Mouse (Mus musculus) olfactory bulb, adult 2 months (tissue): Measurements from ENCODE around the gene Lama2. TPM values are rescaled to one million over a fixed set of nuclear protein-coding genes. Genes with fewer than 3 reads are reported as not detected.

ENCODE experiments used
- H3K27ac ChIP-seq: fragments of 200-500 bp; 2 replicates; pipeline ENCODE4 v1.5.1; 2012; ENCODE audit warnings: low read depth, low read length; ENCODE audit not compliant: insufficient read depth
- H3K4me1 ChIP-seq: fragments of 200-500 bp; 2 replicates; pipeline ENCODE4 v1.6.1; 2012; ENCODE audit warnings: low read length; ENCODE audit not compliant: control insufficient read depth, insufficient read depth
- H3K4me3 ChIP-seq: fragments of 200-500 bp; 2 replicates; pipeline ENCODE4 v1.5.1; 2012; ENCODE audit warnings: mild to moderate bottlenecking, low read depth, low read length, moderate library complexity; ENCODE audit not compliant: insufficient read depth
- CTCF ChIP-seq: fragments of 200-500 bp; IDR thresholded peaks from 2 replicates; pipeline ENCODE4 v1.5.1; 2012; ENCODE audit warnings: low read depth, mild to moderate bottlenecking, low read length, moderate library complexity; ENCODE audit not compliant: insufficient read depth
- POLR2A ChIP-seq: fragments of 200-500 bp; IDR thresholded peaks from 2 replicates; pipeline ENCODE4 v1.6.1; 2012; ENCODE audit warnings: mild to moderate bottlenecking, low read depth, low read length, moderate library complexity; ENCODE audit not compliant: insufficient read depth
- WGBS: fragments of 180-500 bp; shearing (Covaris S2); methylation state at CpG from one replicate; pipeline ENCODE4 v1.1.7; 2018; 5-methylcytosine and 5-hydroxymethylcytosine counted together
- polyA plus RNA-seq: library from polyadenylated mRNA; stranded (reverse); fragments of >200 nt; gene quantifications from 2 replicates; pipeline ENCODE4 v1.2.4, GENCODE M21; 2012; ENCODE audit warnings: low replicate concordance; ENCODE audit not compliant: missing spikeins, insufficient read depth, insufficient read length

The Lama2 gene
- polyA plus RNA-seq, 1 experiment = not detected

DNA sequence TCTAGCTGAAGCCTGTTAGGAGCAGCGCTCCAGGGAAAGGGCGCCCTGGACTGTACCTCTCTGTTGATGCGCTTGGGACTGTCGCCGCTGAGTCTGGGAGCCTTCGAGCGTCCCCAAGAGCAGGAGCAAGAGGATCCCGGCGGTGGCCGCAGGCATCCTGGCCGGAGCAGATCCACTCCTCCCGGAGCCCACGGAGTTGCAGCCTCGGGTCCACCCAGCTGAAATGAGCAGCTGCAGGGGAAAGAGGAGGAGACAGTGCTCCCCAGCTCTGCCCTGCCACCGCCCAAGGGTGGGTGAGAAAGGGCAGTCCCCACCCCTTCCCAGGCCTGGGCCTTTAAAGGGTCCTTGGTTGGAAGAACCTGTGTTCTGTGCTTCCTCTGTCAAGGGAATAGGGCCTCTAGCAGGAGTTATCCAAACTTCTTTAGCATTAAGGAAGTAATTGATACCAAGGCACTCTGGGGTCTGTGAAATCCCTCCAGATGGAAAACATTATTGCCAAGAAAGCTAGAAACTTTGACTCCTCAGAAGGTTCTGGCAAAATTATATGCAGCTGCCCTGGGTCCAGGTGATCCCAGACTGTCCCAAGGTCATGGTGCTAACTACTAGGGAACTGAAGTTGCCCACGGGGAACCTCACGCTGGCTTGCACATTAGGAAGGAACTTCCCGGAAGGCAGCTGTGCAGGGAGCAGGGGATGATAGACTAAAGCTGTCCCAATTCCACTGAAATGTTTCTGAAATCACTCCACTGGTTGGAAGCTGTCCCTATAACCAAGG, 2.7 kb downstream of the Lama2 start:
- H3K27ac ChIP-seq = no peak overlapping the region; the same call in 1 of the 2 replicates
- 19% methylated on average over 18 of the region's 18 CpGs for WGBS
- peaks cover 6% of the 10 kb centered on the region for H3K4me1 ChIP-seq
- TF ChIP-seq POLR2A (no peak), CTCF (no peak)
- peak overlapping the region; percentile 45 for H3K4me3 ChIP-seq

DNA sequence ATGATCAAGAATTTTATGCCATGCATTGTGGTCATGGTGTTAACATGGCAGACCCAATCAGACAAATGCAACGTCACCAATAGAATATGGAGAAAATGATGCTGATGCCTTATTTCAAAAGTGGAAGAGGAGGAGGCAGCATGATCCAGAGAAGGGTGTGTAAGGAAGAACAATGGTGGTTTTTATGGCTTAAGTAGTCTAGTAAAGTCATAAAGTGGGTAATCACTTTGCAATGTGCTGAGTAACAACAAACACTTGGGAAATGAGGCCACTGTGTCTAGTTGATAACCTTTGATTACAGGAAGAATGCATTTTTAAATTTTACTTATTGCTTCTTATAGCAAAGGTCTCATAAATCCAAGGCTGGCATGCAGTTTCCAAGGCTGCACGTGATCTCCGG, 23.9 kb downstream of the Lama2 start:
- no peaks in the 10 kb centered on the region for H3K4me1 ChIP-seq
- TF ChIP-seq POLR2A (no peak), CTCF (no peak)
- H3K27ac ChIP-seq = no peak overlapping the region
- WGBS = 91% methylated on average over 3 of the region's 3 CpGs
- H3K4me3 ChIP-seq = no peak overlapping the region

DNA sequence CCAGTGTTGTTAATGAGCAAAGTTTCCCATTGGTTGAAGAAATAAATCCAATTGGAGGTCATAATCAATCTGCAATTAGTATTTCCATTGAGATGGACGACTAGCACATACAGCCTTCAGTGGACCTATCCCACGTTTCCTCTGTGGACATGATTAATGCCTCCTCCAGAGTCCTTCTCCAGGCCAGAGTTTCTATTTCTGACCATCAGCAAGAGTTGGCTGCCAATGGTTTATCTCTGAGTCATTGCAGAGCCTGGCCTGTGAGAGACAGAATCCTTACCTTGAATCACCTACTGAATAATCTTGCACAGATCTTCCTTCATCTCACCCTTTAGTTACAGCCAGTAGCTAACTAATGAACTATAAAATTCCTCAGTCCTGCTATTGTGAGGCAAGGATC, 86.3 kb downstream of the Lama2 start:
- H3K4me1 ChIP-seq = no peaks in the 10 kb centered on the region
- TF ChIP-seq CTCF = no peak
- TF ChIP-seq POLR2A = no peak
- H3K27ac ChIP-seq = no peak overlapping the region
- H3K4me3 ChIP-seq = no peak overlapping the region
- 86% methylated on average over 2 of the region's 2 CpGs for WGBS

DNA sequence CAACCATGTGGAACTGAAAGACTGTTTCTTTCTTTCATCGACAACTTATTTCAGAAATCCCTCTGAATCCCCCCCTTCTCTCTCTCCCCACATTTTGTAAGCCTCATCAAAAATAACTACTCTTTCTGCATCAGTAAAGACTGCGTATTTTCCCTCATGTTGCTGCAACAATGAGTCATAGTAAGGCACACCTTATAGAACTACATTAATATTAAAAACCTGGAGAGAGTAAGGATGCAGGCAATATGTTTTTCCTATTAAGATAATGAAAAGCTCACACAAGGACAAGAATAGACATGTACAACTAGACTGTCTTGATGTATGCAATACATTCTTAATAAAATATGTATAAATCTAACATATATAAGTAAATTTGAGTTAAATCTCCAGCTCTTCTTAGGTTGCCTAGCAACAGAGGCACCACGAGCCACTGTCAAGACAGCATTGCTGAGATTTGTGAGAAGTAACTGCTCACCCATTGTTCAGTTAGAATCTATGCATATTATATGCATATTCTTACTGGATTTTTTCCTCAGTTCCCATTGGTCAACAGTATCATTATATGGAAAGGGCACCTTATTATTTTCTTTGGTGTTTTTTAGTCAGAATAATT, 110.6 kb downstream of the Lama2 start:
- TF ChIP-seq POLR2A (no peak), CTCF (no peak)
- Histone ChIP-seq H3K27ac (no peak overlapping the region), H3K4me3 (no peak overlapping the region), H3K4me1 (no peaks in the 10 kb centered on the region)
- 49% methylated on average over 3 of the region's 3 CpGs for WGBS

DNA sequence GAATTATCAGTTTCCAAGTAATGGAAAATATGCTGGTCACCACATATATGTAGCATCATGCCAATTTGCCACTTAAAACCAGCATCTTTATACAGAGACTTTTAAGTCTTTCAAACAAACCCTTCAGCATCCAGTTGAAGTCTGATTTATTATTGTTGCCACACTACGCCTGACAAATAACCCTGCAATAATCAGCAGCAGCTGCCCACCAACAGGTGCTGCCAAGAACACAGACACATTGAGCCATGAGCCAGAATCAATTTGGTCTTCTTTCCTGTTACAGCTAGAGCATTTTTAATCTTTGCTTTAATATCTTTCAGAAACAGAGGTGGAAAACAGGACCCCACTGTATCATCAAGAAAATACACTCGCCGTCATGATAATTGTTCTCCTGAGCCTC, 118.7 kb downstream of the Lama2 start:
- no peak overlapping the region for H3K27ac ChIP-seq
- no peaks in the 10 kb centered on the region for H3K4me1 ChIP-seq
- no peak overlapping the region for H3K4me3 ChIP-seq
- 76% methylated on average over 3 of the region's 3 CpGs for WGBS
- no peak for TF ChIP-seq POLR2A
- TF ChIP-seq CTCF = no peak

DNA sequence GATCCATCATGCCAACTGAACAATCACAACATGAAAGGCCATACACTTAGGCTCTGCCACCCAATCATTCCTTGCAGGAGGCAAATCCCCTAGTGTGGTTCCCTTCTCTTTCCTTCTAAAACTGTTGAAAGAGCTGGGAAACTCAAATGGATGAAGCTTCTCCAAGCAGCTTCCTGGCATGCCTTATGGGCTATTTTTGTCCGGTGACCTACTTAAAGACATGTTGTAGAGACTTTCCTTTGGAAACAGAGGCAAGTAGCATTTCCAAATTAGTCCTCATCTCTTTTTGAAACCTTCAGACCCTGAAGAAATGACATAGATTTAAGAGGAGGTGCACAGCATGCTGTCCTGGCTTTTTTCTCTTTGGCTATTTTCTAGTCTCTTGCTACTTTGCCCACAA, 131.1 kb downstream of the Lama2 start:
- 68% methylated on average over 1 of the region's 1 CpGs for WGBS
- Histone ChIP-seq H3K27ac (peak overlapping the region; percentile 21; the same call in 1 of the 2 replicates), H3K4me1 (no peaks in the 10 kb centered on the region), H3K4me3 (no peak overlapping the region)
- TF ChIP-seq CTCF (no peak), POLR2A (no peak)

DNA sequence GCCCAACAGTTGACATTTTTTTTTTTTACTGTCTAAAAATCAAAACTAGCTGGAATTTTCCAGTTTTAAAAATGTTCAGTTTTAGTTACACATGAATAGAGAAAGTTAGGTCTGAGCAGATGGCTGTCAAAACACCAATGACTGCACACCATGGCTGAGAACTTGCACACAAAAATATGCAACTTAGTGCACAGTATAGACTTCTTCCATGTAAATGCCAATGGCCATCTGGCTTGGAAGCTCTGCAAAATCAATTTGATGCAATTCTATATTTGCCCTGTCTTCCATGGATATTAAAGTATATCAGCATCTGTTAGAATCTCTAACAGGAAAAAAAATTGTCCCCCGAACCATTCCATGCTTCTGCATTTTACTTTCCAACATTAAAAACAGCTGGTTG, 135.5 kb downstream of the Lama2 start:
- WGBS = 98% methylated on average over 1 of the region's 1 CpGs
- Histone ChIP-seq H3K4me3 (no peak overlapping the region), H3K4me1 (no peaks in the 10 kb centered on the region), H3K27ac (no peak overlapping the region)
- TF ChIP-seq POLR2A (no peak), CTCF (no peak)

DNA sequence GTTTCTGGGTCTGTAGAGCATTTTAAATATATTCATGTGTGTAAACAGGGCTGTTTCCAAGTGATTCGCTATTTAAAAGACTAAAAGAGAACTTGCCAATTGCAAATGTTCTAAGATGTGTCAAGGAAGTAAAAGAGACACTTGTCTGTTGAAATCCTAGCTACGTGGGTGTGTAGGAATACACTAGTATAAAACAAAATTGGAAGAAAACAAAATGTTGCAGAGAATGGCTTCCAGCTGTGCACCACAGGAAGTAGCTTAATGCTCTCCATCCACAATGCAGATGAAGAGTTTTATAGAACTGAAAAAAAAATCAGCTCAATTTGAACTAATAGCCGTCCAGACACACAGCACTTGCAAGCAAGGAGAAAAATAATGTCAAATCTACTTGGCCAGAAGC, 144.0 kb downstream of the Lama2 start:
- TF ChIP-seq CTCF = no peak
- 22% methylated on average over 3 of the region's 3 CpGs for WGBS
- no peaks in the 10 kb centered on the region for H3K4me1 ChIP-seq
- no peak overlapping the region for H3K27ac ChIP-seq
- no peak overlapping the region for H3K4me3 ChIP-seq

DNA sequence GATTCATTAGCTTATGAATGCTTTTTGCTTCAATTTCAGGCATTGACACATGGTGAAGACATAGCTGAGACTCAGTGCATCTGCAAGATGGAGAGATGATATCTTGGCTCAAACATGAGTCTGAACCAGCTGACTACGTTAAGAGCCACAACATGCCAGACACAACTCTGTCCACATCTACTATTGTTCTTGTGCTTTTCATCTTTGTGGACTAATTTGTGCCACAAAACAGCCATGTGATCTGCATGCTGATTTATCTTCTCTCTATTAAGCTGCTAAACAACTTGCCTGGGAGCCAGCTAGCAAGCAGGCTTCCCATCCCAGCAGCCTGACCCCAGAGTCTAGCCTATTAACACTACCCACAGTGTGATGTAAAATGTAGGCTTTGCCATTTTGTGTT, 151.3 kb downstream of the Lama2 start:
- TF ChIP-seq POLR2A = no peak
- no peak for TF ChIP-seq CTCF
- 46% methylated on average over 1 of the region's 1 CpGs for WGBS
- no peak overlapping the region for H3K4me3 ChIP-seq
- no peaks in the 10 kb centered on the region for H3K4me1 ChIP-seq
- H3K27ac ChIP-seq = no peak overlapping the region; the same call in 1 of the 2 replicates
